Mouse (Mus musculus): ENCODE results near the gene Zfp870.
"Not testable (repeated sequence)": the region's sequence is repeated elsewhere in the genome, so short reads cannot be mapped to it uniquely, and the experiment has no call there.

Zfp870 gene

GRCm38 (mm10) chr17:32867266-32867665 is 24.2 kb downstream of the Zfp870 start:
- not testable (repeated sequence) for DNase-seq

- DNase-seq: not testable (repeated sequence)
Observed at GRCm38 (mm10) chr17:32856713-32857112, 34.7 kb downstream of the Zfp870 start.

GRCm38 (mm10) chr17:32851581-32851980 is 39.9 kb downstream of the Zfp870 start:
- DNase-seq: no peak

- DNase-seq: no peak
Observed at GRCm38 (mm10) chr17:32841388-32841787, 50.1 kb downstream of the Zfp870 start.

- DNase-seq: peak; percentile 4 to 13
Observed at GRCm38 (mm10) chr17:32839083-32839802, 52.2 kb downstream of the Zfp870 start.

GRCm38 (mm10) chr17:32830418-32830782 is 61.0 kb downstream of the Zfp870 start:
- no peak for DNase-seq

GRCm38 (mm10) chr17:32829540-32830417 is 61.7 kb downstream of the Zfp870 start, which contains the start of gene Zfp799:
Gene Zfp799 (minus strand): TSS chr17:32830261.
- peak; percentile 80 to 87 for DNase-seq
